Mouse (Mus musculus) hindbrain, postnatal 0 days (tissue): ENCODE results near the gene Aktip. TPM values are rescaled to one million over a fixed set of nuclear protein-coding genes. Genes with fewer than 3 reads are reported as not detected.
A peak's percentile ranks its signal among the peaks of the same experiment; 100 is the strongest.

Source experiments
- ATAC-seq: fragments of 200-750 bp; cut with Nextera tagmentation; 2 replicates; pipeline ENCODE4 v1.8.0; 2017; ENCODE audit warnings: mild to moderate bottlenecking, moderate TSS enrichment, moderate library complexity
- DNase-seq: peaks from one replicate; pipeline ENCODE4 v3.0.0-alpha.2; 2015; ENCODE audit warnings: low spot score
- H3K27ac ChIP-seq: fragments of 300-500 bp; sonication (generic); 2 replicates; pipeline ENCODE4 v1.5.1; 2014; ENCODE audit warnings: mild to moderate bottlenecking
- H3K27me3 ChIP-seq: fragments of 300-500 bp; sonication (generic); 2 replicates; pipeline ENCODE4 v1.6.1; 2014; ENCODE audit warnings: low read length, mixed read lengths; ENCODE audit not compliant: insufficient read depth
- H3K36me3 ChIP-seq: fragments of 300-500 bp; sonication (generic); 2 replicates; pipeline ENCODE4 v1.6.1; 2014; ENCODE audit warnings: low read length, mixed read lengths; ENCODE audit not compliant: insufficient read depth
- H3K4me1 ChIP-seq: fragments of 300-500 bp; sonication (generic); 2 replicates; pipeline ENCODE4 v1.6.1; 2014; ENCODE audit warnings: antibody characterized with exemption, low read length, mixed read lengths; ENCODE audit not compliant: insufficient read depth
- H3K4me2 ChIP-seq: fragments of 300-500 bp; sonication (generic); 2 replicates; pipeline ENCODE4 v1.6.1; 2014; ENCODE audit warnings: low read depth, mild to moderate bottlenecking, low read length, moderate library complexity, mixed read lengths
- H3K4me3 ChIP-seq: fragments of 300-500 bp; sonication (generic); 2 replicates; pipeline ENCODE4 v1.5.1; 2014; ENCODE audit warnings: low read length
- H3K9ac ChIP-seq: fragments of 300-500 bp; sonication (generic); replicated peaks from 2 replicates; pipeline ENCODE4 v1.6.1; 2014; ENCODE audit warnings: mild to moderate bottlenecking, low read length, moderate library complexity, mixed read lengths
- H3K9me3 ChIP-seq: fragments of 300-500 bp; sonication (generic); 2 replicates; pipeline ENCODE4 v1.6.1; 2016; ENCODE audit warnings: low read length, mixed read lengths
- CTCF ChIP-seq: IDR thresholded peaks from 2 replicates; pipeline ENCODE4 v1.5.1; 2016; ENCODE audit warnings: antibody characterized with exemption, control low read depth, low read depth
- WGBS: fragments of 180-500 bp; shearing (Covaris S2); extraction: QIAGEN DNeasy Blood & Tissue Kit; methylation state at CpG from one replicate; pipeline ENCODE4 v1.1.7; 2014; 5-methylcytosine and 5-hydroxymethylcytosine counted together
- polyA plus RNA-seq: library from polyadenylated mRNA; unstranded; fragments of >200 nt; fragmentation: Nextera tagmentation; extraction: Ambion mirVana; gene quantifications from 2 replicates; pipeline ENCODE4 v1.2.1, GENCODE M21; 2015
- total RNA-seq: library from RNA; depleted of rRNA; stranded (reverse); fragments of >200 nt; gene quantifications from 2 replicates; pipeline ENCODE4 v1.2.3, GENCODE M21; 2014

The Aktip gene
- total and polyA plus RNA-seq, 2 experiments from 2014 or later: 134 to 186 TPM

- H3K4me1 ChIP-seq: no peaks in the 10 kb centered on the region
- no peak overlapping the region for H3K27ac ChIP-seq
- no peak for DNase-seq
- H3K9ac ChIP-seq: no peak overlapping the region
- no peaks in the 10 kb centered on the region for H3K27me3 ChIP-seq
- H3K9me3 ChIP-seq: no peaks in the 10 kb centered on the region
- WGBS: 87% methylated on average over 7 of the region's 7 CpGs
- no peak for ATAC-seq
- no peaks in the 10 kb centered on the region for H3K36me3 ChIP-seq
- no peak overlapping the region for H3K4me2 ChIP-seq
- no peak for TF ChIP-seq CTCF
- no peak overlapping the region for H3K4me3 ChIP-seq
Observed at GRCm38 (mm10) chr8:91151531-91151930, 48.2 kb downstream of the Aktip start.

GRCm38 (mm10) chr8:91149298-91149697, 50.5 kb downstream of the Aktip start:
- no peak overlapping the region for H3K9ac ChIP-seq
- no peaks in the 10 kb centered on the region for H3K9me3 ChIP-seq
- H3K27me3 ChIP-seq: no peaks in the 10 kb centered on the region
- H3K4me3 ChIP-seq: no peak overlapping the region
- H3K36me3 ChIP-seq: no peaks in the 10 kb centered on the region
- TF ChIP-seq CTCF: no peak
- no peak for ATAC-seq
- no peak overlapping the region for H3K27ac ChIP-seq
- WGBS: 76% methylated on average over 3 of the region's 3 CpGs
- H3K4me1 ChIP-seq: no peaks in the 10 kb centered on the region
- no peak overlapping the region for H3K4me2 ChIP-seq
- no peak for DNase-seq

GRCm38 (mm10) chr8:91148643-91149178, 51.1 kb downstream of the Aktip start:
- Histone ChIP-seq H3K4me2 (no peak overlapping the region), H3K9ac (no peak overlapping the region), H3K36me3 (no peaks in the 10 kb centered on the region), H3K27me3 (no peaks in the 10 kb centered on the region), H3K27ac (no peak overlapping the region), H3K9me3 (no peaks in the 10 kb centered on the region), H3K4me1 (no peaks in the 10 kb centered on the region), H3K4me3 (no peak overlapping the region)
- DNase-seq: no peak
- TF ChIP-seq CTCF: no peak
- 74% methylated on average over 15 of the region's 15 CpGs for WGBS
- peak; percentile 45; the same call in 1 of the 2 replicates for ATAC-seq

GRCm38 (mm10) chr8:91147715-91148114, 52.1 kb downstream of the Aktip start:
- TF ChIP-seq CTCF: peak; percentile 89
- WGBS: 11% methylated on average over 6 of the region's 6 CpGs
- Histone ChIP-seq H3K36me3 (no peaks in the 10 kb centered on the region), H3K9ac (no peak overlapping the region), H3K9me3 (no peaks in the 10 kb centered on the region), H3K27ac (no peak overlapping the region), H3K4me3 (no peak overlapping the region), H3K4me2 (peak overlapping the region; percentile 38), H3K4me1 (no peaks in the 10 kb centered on the region), H3K27me3 (no peaks in the 10 kb centered on the region)
- ATAC-seq: peak; percentile 13; the same call in 1 of the 2 replicates
- DNase-seq: peak; percentile 81

GRCm38 (mm10) chr8:91140828-91141227, 58.9 kb downstream of the Aktip start:
- H3K36me3 ChIP-seq: no peaks in the 10 kb centered on the region
- no peak overlapping the region for H3K4me3 ChIP-seq
- no peaks in the 10 kb centered on the region for H3K27me3 ChIP-seq
- H3K9me3 ChIP-seq: no peaks in the 10 kb centered on the region
- no peak overlapping the region for H3K4me2 ChIP-seq
- WGBS: 80% methylated on average over 4 of the region's 4 CpGs
- no peak for ATAC-seq
- H3K9ac ChIP-seq: no peak overlapping the region
- H3K27ac ChIP-seq: no peak overlapping the region
- DNase-seq: no peak
- no peak for TF ChIP-seq CTCF
- H3K4me1 ChIP-seq: no peaks in the 10 kb centered on the region

GRCm38 (mm10) chr8:91135308-91136181, 64.2 kb downstream of the Aktip start:
- H3K27ac ChIP-seq: no peak overlapping the region
- TF ChIP-seq CTCF: no peak

GRCm38 (mm10) chr8:91134659-91135058, 65.1 kb downstream of the Aktip start:
- H3K9me3 ChIP-seq: no peaks in the 10 kb centered on the region
- no peak overlapping the region for H3K9ac ChIP-seq
- peak overlapping the region; percentile 48 for H3K4me2 ChIP-seq
- peak overlapping the region; percentile 98; the same call in 1 of the 2 replicates for H3K4me3 ChIP-seq
- ATAC-seq (no peak), DNase-seq (no peak)
- peaks cover 6% of the 10 kb centered on the region for H3K4me1 ChIP-seq
- H3K27ac ChIP-seq: peak overlapping the region; percentile 72
- H3K27me3 ChIP-seq: no peaks in the 10 kb centered on the region
- no peak for TF ChIP-seq CTCF
- WGBS: 42% methylated on average over 12 of the region's 12 CpGs
- no peaks in the 10 kb centered on the region for H3K36me3 ChIP-seq

More at GRCm38 (mm10) chr8:91135308-91136181, 64.2 kb downstream of the Aktip start:
- DNase-seq: no peak
- H3K9ac ChIP-seq: no peak overlapping the region
- no peak for ATAC-seq
- 62% methylated on average over 14 of the region's 14 CpGs for WGBS
- no peak overlapping the region for H3K4me3 ChIP-seq
- H3K36me3 ChIP-seq: no peaks in the 10 kb centered on the region
- no peak overlapping the region for H3K4me2 ChIP-seq
- no peaks in the 10 kb centered on the region for H3K27me3 ChIP-seq
- no peaks in the 10 kb centered on the region for H3K9me3 ChIP-seq
- H3K4me1 ChIP-seq: peaks cover 6% of the 10 kb centered on the region
